ENCODE assay signal across 15 mouse cellular contexts in genomic region chr5:140910841-140911240, GRCm38 (mm10).
DNase-seq lines count a peak whose midpoint lies in the region; ATAC-seq and TF ChIP-seq lines count a peak whose summit lies in the region.
"Had no signal": no experiment of that assay in that cellular context is flagged by ENCODE, and none has a peak within 500 bp of the region (broad histone marks: within the 10 kb centered on the region; RNA-seq: fewer than 3 reads in every experiment).

No protein-coding gene starts in this region.

- H3K4me3 ChIP-seq in hindbrain, postnatal 0 days (ENCODE audit: low read length): no peak overlapping the region
- H3K4me3 ChIP-seq in hindbrain, embryonic 12.5 days: no peak overlapping the region
- no peak overlapping the region for H3K4me3 ChIP-seq in midbrain, embryonic 14.5 days (replicated peaks; ENCODE audit: low read depth, low read length)
- H3K4me3 ChIP-seq in midbrain, embryonic 15.5 days: no peak overlapping the region
- no peak overlapping the region for H3K4me3 ChIP-seq in heart, embryonic 11.5 days (ENCODE audit: low read depth, low read length)
- H3K4me3 ChIP-seq: embryonic facial prominence, embryonic 13.5 days; forebrain, embryonic 13.5 days; gastrocnemius, adult 2 months; heart, embryonic 13.5 days had no signal

- no peak for TF ChIP-seq CTCF in hindbrain, postnatal 0 days (IDR thresholded peaks at IDR 0.05; ENCODE audit: low read depth)

- no peak overlapping the region for H3K9ac ChIP-seq in hindbrain, postnatal 0 days (replicated peaks; ENCODE audit: low read length)
- no peak overlapping the region for H3K9ac ChIP-seq in hindbrain, embryonic 12.5 days
- no peak overlapping the region for H3K9ac ChIP-seq in midbrain, embryonic 14.5 days (replicated peaks; ENCODE audit: low read length)
- no peak overlapping the region for H3K9ac ChIP-seq in midbrain, embryonic 15.5 days
- no peak overlapping the region for H3K9ac ChIP-seq in heart, embryonic 11.5 days (ENCODE audit: low read depth, low read length)
- H3K9ac ChIP-seq: embryonic facial prominence, embryonic 13.5 days; forebrain, embryonic 13.5 days; heart, embryonic 13.5 days had no signal

- H3K36me3 ChIP-seq in hindbrain, postnatal 0 days (ENCODE audit: insufficient read depth, low read length): no peaks in the 10 kb centered on the region
- H3K36me3 ChIP-seq in hindbrain, embryonic 12.5 days: no peaks in the 10 kb centered on the region
- H3K36me3 ChIP-seq in midbrain, embryonic 14.5 days (ENCODE audit: control insufficient read depth, insufficient read depth, low read length): no peaks in the 10 kb centered on the region
- H3K36me3 ChIP-seq in midbrain, embryonic 15.5 days (replicated peaks): no peaks in the 10 kb centered on the region
- no peaks in the 10 kb centered on the region for H3K36me3 ChIP-seq in heart, embryonic 11.5 days (ENCODE audit: control insufficient read depth, insufficient read depth, low read length)
- H3K36me3 ChIP-seq: embryonic facial prominence, embryonic 13.5 days; heart, embryonic 13.5 days had no signal

- no peak for ATAC-seq in cerebellum, adult (ENCODE audit: insufficient number of reproducible peaks, low FRiP score, low TSS enrichment)
- no peak for ATAC-seq in hindbrain, postnatal 0 days
- ATAC-seq in hindbrain, embryonic 12.5 days (ENCODE audit: low FRiP score): no peak
- no peak for ATAC-seq in midbrain, embryonic 14.5 days (ENCODE audit: low FRiP score, low TSS enrichment)
- no peak for ATAC-seq in midbrain, embryonic 15.5 days (replicated peaks)
- no peak for ATAC-seq in heart, embryonic 11.5 days (replicated peaks; ENCODE audit: insufficient number of reproducible peaks, low FRiP score, low TSS enrichment)
- ATAC-seq: forebrain, embryonic 13.5 days; hindbrain, embryonic 16.5 days had no signal

- H3K4me2 ChIP-seq in hindbrain, postnatal 0 days (ENCODE audit: low read depth, low read length): no peak overlapping the region
- no peak overlapping the region for H3K4me2 ChIP-seq in hindbrain, embryonic 12.5 days (replicated peaks)
- no peak overlapping the region for H3K4me2 ChIP-seq in midbrain, embryonic 14.5 days (ENCODE audit: low read length)
- no peak overlapping the region for H3K4me2 ChIP-seq in midbrain, embryonic 15.5 days
- no peak overlapping the region for H3K4me2 ChIP-seq in heart, embryonic 11.5 days
- H3K4me2 ChIP-seq: embryonic facial prominence, embryonic 13.5 days; forebrain, embryonic 13.5 days; heart, embryonic 13.5 days had no signal

- peaks cover 4% of the 10 kb centered on the region; the same call in 1 of the 2 replicates for H3K9me3 ChIP-seq in hindbrain, postnatal 0 days (ENCODE audit: low read length)
- H3K9me3 ChIP-seq in hindbrain, embryonic 12.5 days (replicated peaks): no peaks in the 10 kb centered on the region; the same call in 1 of the 2 replicates
- H3K9me3 ChIP-seq in midbrain, embryonic 14.5 days (ENCODE audit: control insufficient read depth, low read length): peaks cover 10% of the 10 kb centered on the region; the same call in 1 of the 2 replicates
- H3K9me3 ChIP-seq in midbrain, embryonic 15.5 days: no peaks in the 10 kb centered on the region
- peaks cover 2% of the 10 kb centered on the region; the same call in 1 of the 2 replicates for H3K9me3 ChIP-seq in heart, embryonic 11.5 days (replicated peaks; ENCODE audit: control insufficient read depth, low read length)

- no peak overlapping the region for H3K27ac ChIP-seq in hindbrain, postnatal 0 days
- H3K27ac ChIP-seq in hindbrain, embryonic 12.5 days: no peak overlapping the region
- H3K27ac ChIP-seq in midbrain, embryonic 14.5 days (replicated peaks; ENCODE audit: low read depth, low read length): no peak overlapping the region
- H3K27ac ChIP-seq in midbrain, embryonic 15.5 days: no peak overlapping the region
- no peak overlapping the region for H3K27ac ChIP-seq in heart, embryonic 11.5 days (ENCODE audit: low read depth, low read length)
- H3K27ac ChIP-seq: embryonic facial prominence, embryonic 13.5 days; forebrain, embryonic 13.5 days; gastrocnemius, adult 2 months; heart, embryonic 13.5 days had no signal

- peak; percentile 81 to 85 for DNase-seq in cerebellum, postnatal 10 days
- peak; percentile 62 for DNase-seq in hindbrain, postnatal 0 days (ENCODE audit: low spot score)
- peak; percentile 10 for DNase-seq in midbrain, embryonic 14.5 days
- DNase-seq: adrenal gland, postnatal 10 days; gastrocnemius, adult 2 months; gastrocnemius, postnatal 25 days; heart, postnatal 36 days had no signal

- WGBS in hindbrain, postnatal 0 days: 36% methylated on average over 5 of the region's 5 CpGs
- WGBS in hindbrain, embryonic 12.5 days: 64% methylated on average over 5 of the region's 5 CpGs
- WGBS in midbrain, embryonic 14.5 days: 60% methylated on average over 5 of the region's 5 CpGs
- 65% methylated on average over 5 of the region's 5 CpGs for WGBS in midbrain, embryonic 15.5 days
- 85% methylated on average over 5 of the region's 5 CpGs for WGBS in heart, embryonic 11.5 days (ENCODE audit: insufficient replicate concordance)

- H3K4me1 ChIP-seq in hindbrain, postnatal 0 days (ENCODE audit: insufficient read depth, low read length): no peaks in the 10 kb centered on the region
- no peaks in the 10 kb centered on the region for H3K4me1 ChIP-seq in hindbrain, embryonic 12.5 days
- no peaks in the 10 kb centered on the region for H3K4me1 ChIP-seq in midbrain, embryonic 14.5 days (ENCODE audit: control insufficient read depth, insufficient read depth, low read length)
- H3K4me1 ChIP-seq in midbrain, embryonic 15.5 days: no peaks in the 10 kb centered on the region
- H3K4me1 ChIP-seq in heart, embryonic 11.5 days (ENCODE audit: control insufficient read depth, insufficient read depth, low read length): no peaks in the 10 kb centered on the region
- H3K4me1 ChIP-seq: embryonic facial prominence, embryonic 13.5 days; forebrain, embryonic 13.5 days had no signal

- H3K27me3 ChIP-seq in hindbrain, postnatal 0 days (ENCODE audit: insufficient read depth, low read length): no peaks in the 10 kb centered on the region
- no peaks in the 10 kb centered on the region for H3K27me3 ChIP-seq in hindbrain, embryonic 12.5 days
- H3K27me3 ChIP-seq in midbrain, embryonic 14.5 days (ENCODE audit: control insufficient read depth, insufficient read depth, low read length): no peaks in the 10 kb centered on the region
- no peaks in the 10 kb centered on the region for H3K27me3 ChIP-seq in midbrain, embryonic 15.5 days (replicated peaks)
- no peaks in the 10 kb centered on the region for H3K27me3 ChIP-seq in heart, embryonic 11.5 days (ENCODE audit: control insufficient read depth, insufficient read depth, low read length)
- H3K27me3 ChIP-seq: embryonic facial prominence, embryonic 13.5 days; forebrain, embryonic 13.5 days; heart, embryonic 13.5 days had no signal

Comparison
In these comparisons a context has a peak if more than half of its experiments do, and no peak if none do; other contexts are left out.
1. DNase-seq: peak in every context shown above with its lines; median percentile 83 in cerebellum, postnatal 10 days; 62 in hindbrain, postnatal 0 days; 10 in midbrain, embryonic 14.5 days.